Mouse (Mus musculus) brain, embryonic 14.5 days (tissue): ENCODE measurements at regions not wholly inside any gene's neighbourhood (a gene's known extent, or its start where the extent isn't known, plus 50 kb on each side); places are given as distances from the start of the nearest gene placed in this dataset.

Experiments
- CTCF ChIP-seq: fragments of 200-500 bp; IDR thresholded peaks from 2 replicates; pipeline ENCODE4 v1.5.1; 2012; ENCODE audit warnings: inconsistent platforms, mild to moderate bottlenecking, moderate library complexity, borderline replicate concordance; ENCODE audit not compliant: insufficient read depth, insufficient read length; ENCODE audit errors: extremely low read depth
- POLR2A ChIP-seq: fragments of 200-500 bp; IDR thresholded peaks from 2 replicates; pipeline ENCODE4 v1.6.1; 2012; ENCODE audit warnings: mild to moderate bottlenecking, inconsistent platforms, borderline replicate concordance; ENCODE audit not compliant: poor library complexity, insufficient read depth, insufficient read length, severe bottlenecking; ENCODE audit errors: extremely low read depth

DNA sequence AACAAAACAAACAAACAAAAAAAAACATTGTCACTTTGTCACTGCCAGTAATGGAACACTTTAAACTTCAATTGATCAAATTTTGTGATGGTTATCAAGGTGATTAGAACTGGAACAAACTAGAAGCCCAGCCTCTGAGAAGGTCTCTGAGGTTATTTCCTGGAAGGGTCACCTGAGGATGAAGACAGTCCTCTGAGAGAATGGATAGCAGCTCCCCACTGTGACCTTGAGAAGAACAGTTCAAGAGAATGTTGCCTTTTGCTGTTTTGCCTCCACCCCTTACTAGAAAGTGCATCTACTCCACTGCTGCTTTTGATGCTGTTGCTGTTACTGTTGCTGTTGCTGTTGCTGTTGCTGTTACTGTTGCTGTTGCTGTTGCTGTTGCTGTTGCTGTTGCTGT is 205.1 kb upstream of the Clec14a start:
- TF ChIP-seq CTCF (no peak), POLR2A (no peak)
